Mouse (Mus musculus): ENCODE results near the gene Vwa3b. TPM values are rescaled to one million over a fixed set of nuclear protein-coding genes. Genes with fewer than 3 reads are reported as not detected.

The Vwa3b gene
- polyA plus RNA-seq, 1 experiment from 2014 or later = 0.25 TPM

GRCm38 (mm10) chr1:37029154-37029907 is 2.9 kb downstream of the Vwa3b start:
- WGBS = 3% methylated on average over 26 of the region's 26 CpGs
- ATAC-seq (ENCODE audit: low FRiP score, low TSS enrichment) = peak; percentile 96
- H3K9ac ChIP-seq (replicated peaks; ENCODE audit: low read length) = peak overlapping the region; percentile 46
- H3K9me3 ChIP-seq (ENCODE audit: low read length) = no peaks in the 10 kb centered on the region
- H3K27me3 ChIP-seq (ENCODE audit: insufficient read depth, low read length) = no peaks in the 10 kb centered on the region
- H3K27ac ChIP-seq (ENCODE audit: low read length) = 0 out of 2 replicates have a peak overlapping the region, but pooled peaks have one; percentile 16
- H3K4me3 ChIP-seq (ENCODE audit: low read length) = peak overlapping the region; percentile 47
- peak overlapping the region; percentile 72 for H3K4me2 ChIP-seq (replicated peaks; ENCODE audit: low read depth, low read length)
- no peaks in the 10 kb centered on the region for H3K36me3 ChIP-seq (ENCODE audit: insufficient read depth, low read length)
- peaks cover 8% of the 10 kb centered on the region; the same call in 1 of the 2 replicates for H3K4me1 ChIP-seq (ENCODE audit: insufficient read depth, low read length)

DNA sequence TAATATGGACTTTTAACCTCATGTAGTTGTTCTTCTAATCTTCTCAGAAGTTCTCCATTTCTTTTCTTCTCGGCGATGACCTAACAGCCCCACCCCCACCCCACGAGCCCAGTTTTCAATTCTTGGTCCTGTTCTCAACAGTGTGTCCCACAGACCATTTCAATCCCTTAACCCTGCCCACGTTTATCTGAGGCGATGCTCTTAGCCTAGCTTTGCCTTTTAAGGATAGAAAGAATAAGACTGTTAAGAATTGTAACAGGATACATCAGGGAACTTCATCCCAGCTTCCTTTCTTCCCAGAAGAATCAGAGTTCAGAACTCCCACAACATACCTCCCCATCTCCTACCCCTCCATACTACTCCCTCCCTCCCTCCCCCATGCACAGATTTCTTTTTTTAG is 3.5 kb downstream of the Vwa3b start:
- Histone ChIP-seq H3K36me3 (ENCODE audit: insufficient read depth, low read length) (no peaks in the 10 kb centered on the region), H3K4me2 (replicated peaks; ENCODE audit: low read depth, low read length) (peak overlapping the region; percentile 72), H3K27me3 (ENCODE audit: insufficient read depth, low read length) (no peaks in the 10 kb centered on the region), H3K9me3 (ENCODE audit: low read length) (no peaks in the 10 kb centered on the region), H3K4me3 (ENCODE audit: low read length) (no peak overlapping the region), H3K4me1 (ENCODE audit: insufficient read depth, low read length) (peaks cover 8% of the 10 kb centered on the region; the same call in 1 of the 2 replicates), H3K9ac (replicated peaks; ENCODE audit: low read length) (no peak overlapping the region), H3K27ac (ENCODE audit: low read length) (no peak overlapping the region)
- peak; percentile 29; the same call in 1 of the 2 replicates for ATAC-seq (ENCODE audit: low FRiP score, low TSS enrichment)
- WGBS = 26% methylated on average over 5 of the region's 5 CpGs

DNA sequence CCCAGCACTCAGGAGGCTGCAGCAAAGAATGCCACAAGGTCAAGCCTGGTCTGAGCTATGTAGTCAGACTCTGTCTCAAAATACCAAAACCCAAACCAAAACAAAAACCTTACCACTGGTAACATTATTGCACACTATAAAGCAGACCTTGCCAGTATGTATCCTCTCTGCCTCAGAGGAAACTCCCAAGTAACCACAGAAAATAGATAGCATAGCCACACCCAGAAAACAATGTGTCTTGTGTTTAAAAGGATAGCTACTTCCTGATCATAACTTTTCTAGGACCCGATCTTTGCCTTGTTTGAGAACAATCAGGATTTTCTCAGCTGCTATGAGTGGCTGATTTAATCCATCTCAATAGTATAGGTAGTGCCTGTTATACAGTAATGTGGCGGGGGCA is 4.3 kb downstream of the Vwa3b start:
- Histone ChIP-seq H3K4me3 (ENCODE audit: low read length) (no peak overlapping the region), H3K36me3 (ENCODE audit: insufficient read depth, low read length) (no peaks in the 10 kb centered on the region), H3K9ac (replicated peaks; ENCODE audit: low read length) (no peak overlapping the region), H3K4me1 (ENCODE audit: insufficient read depth, low read length) (peaks cover 8% of the 10 kb centered on the region; the same call in 1 of the 2 replicates), H3K27me3 (ENCODE audit: insufficient read depth, low read length) (no peaks in the 10 kb centered on the region), H3K27ac (ENCODE audit: low read length) (no peak overlapping the region), H3K4me2 (replicated peaks; ENCODE audit: low read depth, low read length) (no peak overlapping the region), H3K9me3 (ENCODE audit: low read length) (no peaks in the 10 kb centered on the region)
- 84% methylated on average over 2 of the region's 2 CpGs for WGBS
- no peak for ATAC-seq (ENCODE audit: low FRiP score, low TSS enrichment)

DNA sequence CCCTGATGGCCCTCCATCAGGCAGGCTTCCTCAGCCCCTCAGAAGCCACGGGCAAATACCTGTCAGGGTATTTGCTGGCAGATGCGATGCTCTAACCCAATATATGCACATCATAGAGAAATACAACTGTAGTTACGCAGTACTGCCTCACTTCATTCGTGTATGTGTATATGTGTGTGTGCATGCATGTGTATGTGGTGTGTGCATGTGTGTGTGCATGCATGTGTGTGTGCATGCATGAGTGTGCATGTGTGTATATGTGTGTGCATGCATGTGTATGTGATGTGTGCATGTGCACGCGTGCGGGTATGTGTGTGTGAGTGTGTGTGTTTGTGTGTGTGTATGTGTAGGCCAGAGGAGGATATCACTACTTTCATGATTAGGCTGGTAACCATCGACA is 9.5 kb downstream of the Vwa3b start:
- no peaks in the 10 kb centered on the region for H3K4me1 ChIP-seq (ENCODE audit: insufficient read depth, low read length)
- H3K36me3 ChIP-seq (ENCODE audit: insufficient read depth, low read length) = no peaks in the 10 kb centered on the region
- no peak for ATAC-seq (ENCODE audit: low FRiP score, low TSS enrichment)
- 89% methylated on average over 8 of the region's 8 CpGs for WGBS
- no peak overlapping the region for H3K4me2 ChIP-seq (replicated peaks; ENCODE audit: low read depth, low read length)
- no peak overlapping the region for H3K9ac ChIP-seq (replicated peaks; ENCODE audit: low read length)
- H3K4me3 ChIP-seq (ENCODE audit: low read length) = no peak overlapping the region
- H3K27me3 ChIP-seq (ENCODE audit: insufficient read depth, low read length) = no peaks in the 10 kb centered on the region
- no peaks in the 10 kb centered on the region for H3K9me3 ChIP-seq (ENCODE audit: low read length)
- no peak overlapping the region for H3K27ac ChIP-seq (ENCODE audit: low read length)

DNA sequence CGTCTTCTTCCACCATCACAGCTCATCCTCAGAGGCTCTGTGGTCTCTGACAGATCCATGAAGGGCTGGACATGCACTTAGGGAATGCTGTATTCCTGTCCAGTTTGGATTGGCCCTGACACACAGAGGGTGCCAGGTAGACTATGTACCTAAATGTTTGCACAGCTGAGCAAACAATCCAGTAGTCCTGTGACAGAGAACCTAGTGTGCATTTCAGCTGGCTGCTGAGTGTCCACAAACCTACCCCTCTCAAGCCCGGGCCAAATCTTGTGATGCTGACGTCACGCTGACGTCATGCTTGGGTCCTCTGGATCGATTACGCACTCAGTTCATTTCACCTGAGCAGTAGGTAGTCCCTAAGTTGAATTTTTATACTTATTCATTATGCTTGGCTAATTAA is 14.7 kb downstream of the Vwa3b start:
- H3K4me3 ChIP-seq (ENCODE audit: low read length) = no peak overlapping the region
- no peaks in the 10 kb centered on the region for H3K27me3 ChIP-seq (ENCODE audit: insufficient read depth, low read length)
- H3K9me3 ChIP-seq (ENCODE audit: low read length) = no peaks in the 10 kb centered on the region
- no peak for ATAC-seq (ENCODE audit: low FRiP score, low TSS enrichment)
- H3K4me1 ChIP-seq (ENCODE audit: insufficient read depth, low read length) = no peaks in the 10 kb centered on the region
- no peaks in the 10 kb centered on the region for H3K36me3 ChIP-seq (ENCODE audit: insufficient read depth, low read length)
- H3K4me2 ChIP-seq (replicated peaks; ENCODE audit: low read depth, low read length) = no peak overlapping the region
- H3K9ac ChIP-seq (replicated peaks; ENCODE audit: low read length) = no peak overlapping the region
- WGBS = 84% methylated on average over 7 of the region's 7 CpGs
- no peak overlapping the region for H3K27ac ChIP-seq (ENCODE audit: low read length)

DNA sequence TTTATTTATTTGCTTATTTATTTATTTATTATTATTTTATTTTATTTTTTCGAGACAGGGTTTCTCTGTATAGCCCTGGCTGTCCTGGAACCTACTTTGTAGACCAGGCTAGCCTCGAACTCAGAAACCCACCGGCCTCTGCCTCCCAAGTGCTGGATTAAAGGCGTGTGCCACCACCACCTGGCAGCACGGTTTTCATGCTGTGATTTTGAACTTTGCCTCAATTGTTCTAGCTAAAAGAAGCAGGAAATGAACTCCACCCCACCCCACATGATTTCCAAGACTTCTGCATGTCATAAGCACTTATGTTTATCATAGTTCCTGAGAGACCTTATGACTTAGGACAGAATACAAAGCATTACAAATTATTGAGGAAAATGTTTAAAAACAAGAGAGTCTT is 15.5 kb downstream of the Vwa3b start:
- 91% methylated on average over 5 of the region's 5 CpGs for WGBS
- H3K4me2 ChIP-seq (replicated peaks; ENCODE audit: low read depth, low read length) = no peak overlapping the region
- no peaks in the 10 kb centered on the region for H3K27me3 ChIP-seq (ENCODE audit: insufficient read depth, low read length)
- H3K36me3 ChIP-seq (ENCODE audit: insufficient read depth, low read length) = no peaks in the 10 kb centered on the region
- no peak overlapping the region for H3K4me3 ChIP-seq (ENCODE audit: low read length)
- ATAC-seq (ENCODE audit: low FRiP score, low TSS enrichment) = no peak
- H3K9ac ChIP-seq (replicated peaks; ENCODE audit: low read length) = no peak overlapping the region
- no peaks in the 10 kb centered on the region for H3K9me3 ChIP-seq (ENCODE audit: low read length)
- no peaks in the 10 kb centered on the region for H3K4me1 ChIP-seq (ENCODE audit: insufficient read depth, low read length)
- no peak overlapping the region for H3K27ac ChIP-seq (ENCODE audit: low read length)

DNA sequence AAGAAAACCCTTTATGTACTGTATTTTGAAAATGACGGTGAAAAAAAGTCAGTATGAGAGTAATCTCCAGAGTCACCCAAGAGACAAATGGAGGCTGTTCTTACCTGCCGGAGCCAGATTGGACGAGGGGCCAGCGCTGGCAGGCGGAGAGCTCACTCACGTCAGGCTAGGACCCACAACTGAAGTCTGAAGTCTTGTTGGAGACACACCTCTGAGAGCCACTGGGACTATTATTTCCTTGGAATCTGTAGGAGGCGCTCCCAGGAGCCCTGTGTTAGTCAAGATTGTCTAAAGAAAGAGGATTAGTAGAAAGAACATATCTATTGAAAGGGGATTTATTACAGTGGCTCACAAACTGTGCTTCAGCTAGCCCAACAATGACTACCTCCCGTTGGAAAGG is 16.4 kb downstream of the Vwa3b start:
- no peak overlapping the region for H3K9ac ChIP-seq (replicated peaks; ENCODE audit: low read length)
- no peak for ATAC-seq (ENCODE audit: low FRiP score, low TSS enrichment)
- peaks cover 6% of the 10 kb centered on the region; the same call in 1 of the 2 replicates for H3K9me3 ChIP-seq (ENCODE audit: low read length)
- 89% methylated on average over 8 of the region's 8 CpGs for WGBS
- H3K36me3 ChIP-seq (ENCODE audit: insufficient read depth, low read length) = no peaks in the 10 kb centered on the region
- no peak overlapping the region for H3K27ac ChIP-seq (ENCODE audit: low read length)
- no peaks in the 10 kb centered on the region for H3K4me1 ChIP-seq (ENCODE audit: insufficient read depth, low read length)
- no peak overlapping the region for H3K4me3 ChIP-seq (ENCODE audit: low read length)
- H3K27me3 ChIP-seq (ENCODE audit: insufficient read depth, low read length) = no peaks in the 10 kb centered on the region
- H3K4me2 ChIP-seq (replicated peaks; ENCODE audit: low read depth, low read length) = no peak overlapping the region

DNA sequence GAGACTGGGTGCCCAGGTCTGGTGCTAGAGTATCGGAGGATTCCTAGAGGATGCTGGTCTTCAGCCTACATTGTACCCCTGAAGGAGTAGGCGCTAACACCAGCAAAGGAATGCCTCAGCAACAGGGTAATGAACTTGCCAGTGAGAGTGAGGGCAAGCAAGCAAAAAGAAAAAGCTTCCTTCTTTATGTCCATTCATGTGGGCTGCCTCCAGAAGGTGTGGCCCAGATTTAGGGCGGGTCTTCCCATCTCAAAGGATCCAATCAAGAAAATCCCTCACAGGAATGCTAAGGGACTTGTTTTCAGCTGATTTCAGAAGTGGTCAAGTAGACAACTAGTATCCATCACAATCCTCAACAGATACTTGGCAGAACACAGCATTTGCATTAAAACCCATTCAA is 16.8 kb downstream of the Vwa3b start:
- no peak overlapping the region for H3K27ac ChIP-seq (ENCODE audit: low read length)
- no peak for ATAC-seq (ENCODE audit: low FRiP score, low TSS enrichment)
- H3K27me3 ChIP-seq (ENCODE audit: insufficient read depth, low read length) = no peaks in the 10 kb centered on the region
- WGBS = 91% methylated on average over 3 of the region's 3 CpGs
- no peaks in the 10 kb centered on the region for H3K4me1 ChIP-seq (ENCODE audit: insufficient read depth, low read length)
- no peaks in the 10 kb centered on the region for H3K36me3 ChIP-seq (ENCODE audit: insufficient read depth, low read length)
- no peak overlapping the region for H3K9ac ChIP-seq (replicated peaks; ENCODE audit: low read length)
- H3K4me3 ChIP-seq (ENCODE audit: low read length) = no peak overlapping the region
- H3K9me3 ChIP-seq (ENCODE audit: low read length) = peaks cover 8% of the 10 kb centered on the region; the same call in 1 of the 2 replicates
- H3K4me2 ChIP-seq (replicated peaks; ENCODE audit: low read depth, low read length) = no peak overlapping the region

DNA sequence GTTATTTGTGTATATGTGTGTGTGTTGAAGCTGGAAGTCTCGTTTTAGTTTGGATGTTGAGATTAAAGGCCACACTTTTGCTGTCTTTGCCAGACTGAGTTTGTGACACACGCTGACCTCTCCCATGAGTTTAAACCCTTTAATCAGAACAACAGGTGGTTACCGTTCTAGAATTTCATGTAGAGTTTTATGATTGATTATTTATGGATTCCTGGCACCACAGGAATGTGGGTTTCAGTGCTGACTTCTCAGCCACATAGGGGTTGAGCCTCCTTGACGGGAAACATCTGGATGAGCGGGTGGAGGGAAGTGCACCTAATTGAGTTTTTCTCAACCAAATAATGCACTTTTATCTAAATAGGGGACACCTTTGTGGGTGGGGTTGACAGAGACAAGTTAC is 19.1 kb downstream of the Vwa3b start:
- no peaks in the 10 kb centered on the region for H3K36me3 ChIP-seq (ENCODE audit: insufficient read depth, low read length)
- 29% methylated on average over 5 of the region's 5 CpGs for WGBS
- no peak overlapping the region for H3K27ac ChIP-seq (ENCODE audit: low read length)
- H3K27me3 ChIP-seq (ENCODE audit: insufficient read depth, low read length) = no peaks in the 10 kb centered on the region
- H3K4me2 ChIP-seq (replicated peaks; ENCODE audit: low read depth, low read length) = no peak overlapping the region
- H3K4me3 ChIP-seq (ENCODE audit: low read length) = no peak overlapping the region
- H3K9me3 ChIP-seq (ENCODE audit: low read length) = peaks cover 8% of the 10 kb centered on the region; the same call in 1 of the 2 replicates
- no peak for ATAC-seq (ENCODE audit: low FRiP score, low TSS enrichment)
- no peak overlapping the region for H3K9ac ChIP-seq (replicated peaks; ENCODE audit: low read length)
- H3K4me1 ChIP-seq (ENCODE audit: insufficient read depth, low read length) = no peaks in the 10 kb centered on the region

DNA sequence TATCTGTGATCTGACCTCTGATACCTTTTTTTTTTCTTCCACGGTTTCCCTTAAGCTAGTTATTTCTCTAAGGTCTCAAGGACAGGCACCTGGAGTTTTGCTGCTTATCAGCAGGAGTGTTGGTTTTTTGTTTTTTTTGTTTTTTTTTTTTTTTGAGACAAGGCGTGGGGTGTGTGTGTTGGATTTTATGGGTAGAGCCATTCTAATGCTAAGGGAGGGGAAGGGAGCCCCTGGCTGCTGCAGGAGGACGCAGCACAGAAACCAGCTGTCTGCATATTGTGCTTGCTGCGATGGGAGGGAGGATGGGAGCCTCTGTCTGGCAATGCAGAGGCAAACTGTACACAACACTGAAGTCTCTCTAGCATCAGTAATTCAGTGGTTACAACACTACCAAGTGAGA is 22.8 kb downstream of the Vwa3b start:
- H3K9me3 ChIP-seq (ENCODE audit: low read length) = peaks cover 8% of the 10 kb centered on the region; the same call in 1 of the 2 replicates
- no peak overlapping the region for H3K4me2 ChIP-seq (replicated peaks; ENCODE audit: low read depth, low read length)
- H3K27ac ChIP-seq (ENCODE audit: low read length) = no peak overlapping the region
- WGBS = 31% methylated on average over 4 of the region's 4 CpGs
- H3K4me1 ChIP-seq (ENCODE audit: insufficient read depth, low read length) = no peaks in the 10 kb centered on the region
- no peaks in the 10 kb centered on the region for H3K27me3 ChIP-seq (ENCODE audit: insufficient read depth, low read length)
- ATAC-seq (ENCODE audit: low FRiP score, low TSS enrichment) = no peak
- no peaks in the 10 kb centered on the region for H3K36me3 ChIP-seq (ENCODE audit: insufficient read depth, low read length)
- H3K9ac ChIP-seq (replicated peaks; ENCODE audit: low read length) = no peak overlapping the region
- no peak overlapping the region for H3K4me3 ChIP-seq (ENCODE audit: low read length)

All from kidney, embryonic 16.5 days (tissue).